Mouse (Mus musculus) forelimb bud, embryonic 11.5 days (tissue): ENCODE data around the gene Btg3.

Source experiments
- DNase-seq: peaks from one replicate; pipeline ENCODE4 v3.0.0-alpha.2; 2012; ENCODE audit warnings: low read depth, low spot score

Btg3 gene

GRCm38 (mm10) chr16:78346662-78347327 is 30.2 kb downstream of the Btg3 start:
- no peak for DNase-seq

- peak; percentile 38 for DNase-seq
These were observed 33.2 kb downstream of the Btg3 start for GRCm38 (mm10) chr16:78343792-78344191.

DNA sequence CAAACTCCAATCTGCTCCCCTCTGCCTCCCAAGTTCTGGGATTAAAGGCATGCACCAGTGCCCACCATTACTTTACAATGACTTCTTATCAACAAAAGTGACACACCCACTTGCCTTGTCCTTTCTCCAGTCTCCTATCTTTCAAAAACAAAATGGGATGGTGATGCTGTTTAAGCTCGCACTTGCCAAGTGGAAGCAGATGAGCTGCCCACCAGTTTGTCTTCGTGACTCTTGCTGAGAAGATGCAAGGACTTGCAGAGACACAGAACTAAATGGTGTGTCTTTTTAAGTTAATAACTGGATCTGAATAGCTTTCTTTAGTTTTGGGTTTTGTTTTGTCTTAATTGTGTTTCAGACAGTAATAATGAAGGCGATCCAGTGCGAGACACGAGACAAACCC is 34.2 kb downstream of the Btg3 start:
- DNase-seq: no peak

GRCm38 (mm10) chr16:78341356-78341755 is 35.6 kb downstream of the Btg3 start:
- no peak for DNase-seq

GRCm38 (mm10) chr16:78337226-78337625 is 39.8 kb downstream of the Btg3 start:
- DNase-seq: no peak

- no peak for DNase-seq
These were observed 49.0 kb downstream of the Btg3 start for GRCm38 (mm10) chr16:78327999-78328398.

DNA sequence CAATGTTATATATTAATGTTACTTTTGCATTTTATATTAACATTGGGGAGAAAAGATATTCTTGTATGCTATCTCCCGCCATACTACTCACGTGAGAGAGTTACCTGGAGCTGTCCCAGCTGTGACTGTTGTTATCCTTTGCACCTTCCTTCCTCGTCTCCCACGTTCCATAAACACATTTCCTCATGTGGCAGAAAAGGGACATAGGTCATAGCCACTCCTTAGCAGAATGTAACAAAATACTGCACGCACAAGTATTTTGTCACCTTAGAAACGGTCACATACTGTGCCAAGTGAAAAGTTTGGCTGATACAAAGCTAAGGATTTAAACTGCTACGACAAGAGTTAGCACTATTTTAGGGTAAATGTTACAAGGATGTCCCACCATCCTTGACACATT is 49.4 kb downstream of the Btg3 start:
- no peak for DNase-seq

DNA sequence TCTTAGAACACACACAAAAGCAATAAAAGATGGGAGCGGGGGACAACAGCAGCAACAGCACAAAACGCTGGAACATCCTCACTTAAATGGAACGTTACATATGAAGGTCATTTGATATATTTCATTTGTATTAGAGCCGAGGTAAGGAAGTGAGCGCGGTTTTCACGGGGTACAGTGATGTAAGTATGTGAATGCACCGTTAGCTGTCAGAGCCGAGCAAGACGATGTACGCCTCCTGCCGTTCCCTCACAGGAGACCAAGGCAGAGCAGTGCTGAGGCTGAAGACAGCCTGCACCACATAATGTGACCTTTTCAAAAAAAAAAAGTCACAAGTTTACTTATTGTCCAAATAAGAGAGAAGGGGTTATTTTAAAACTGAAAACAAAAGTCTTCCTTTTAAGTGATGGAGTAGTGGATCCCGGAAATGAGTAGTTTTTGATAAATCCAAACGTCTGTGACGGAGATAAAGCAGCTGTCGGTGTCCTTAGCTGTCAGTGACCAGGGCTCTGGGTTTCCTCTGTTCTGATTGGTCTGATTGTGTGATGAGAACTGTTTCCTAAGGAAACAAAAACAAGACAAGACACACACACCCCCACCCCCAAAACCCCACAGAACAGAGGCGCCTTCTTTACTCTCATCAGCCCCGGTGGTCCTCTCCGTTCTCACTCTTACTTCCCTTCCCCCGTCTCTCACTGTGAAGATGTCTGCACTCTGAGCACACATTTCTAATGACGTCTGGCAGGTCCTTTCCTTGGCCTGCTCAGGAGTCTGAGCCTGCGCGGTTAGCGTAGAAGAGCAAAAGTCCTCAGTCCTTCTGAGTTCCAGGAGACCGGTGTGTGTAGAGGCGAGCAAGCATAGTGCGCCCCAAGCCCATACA is 50.8 kb downstream of the Btg3 start:
- DNase-seq: no peak

DNA sequence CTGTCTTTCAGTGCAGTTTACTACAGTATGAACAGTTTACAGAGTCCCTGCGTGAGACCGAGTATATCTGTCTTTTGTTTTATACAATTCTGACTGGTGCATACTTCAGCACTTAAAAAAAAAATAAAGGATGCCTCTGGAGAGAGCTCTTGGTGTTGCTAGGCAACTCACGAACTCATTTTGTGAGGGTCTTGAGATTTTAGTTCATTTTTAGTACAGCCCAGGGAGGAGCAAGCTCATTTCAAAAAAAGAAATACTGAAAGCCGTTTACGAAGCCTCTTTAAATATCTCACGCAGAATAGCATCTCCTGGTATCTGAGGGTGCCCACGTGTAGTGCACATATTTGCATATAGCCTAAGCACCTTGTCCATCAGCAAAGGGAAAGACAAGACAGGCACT is 54.9 kb downstream of the Btg3 start:
- no peak for DNase-seq

- no peak for DNase-seq
These were observed 55.4 kb downstream of the Btg3 start for GRCm38 (mm10) chr16:78321559-78321958.

DNA sequence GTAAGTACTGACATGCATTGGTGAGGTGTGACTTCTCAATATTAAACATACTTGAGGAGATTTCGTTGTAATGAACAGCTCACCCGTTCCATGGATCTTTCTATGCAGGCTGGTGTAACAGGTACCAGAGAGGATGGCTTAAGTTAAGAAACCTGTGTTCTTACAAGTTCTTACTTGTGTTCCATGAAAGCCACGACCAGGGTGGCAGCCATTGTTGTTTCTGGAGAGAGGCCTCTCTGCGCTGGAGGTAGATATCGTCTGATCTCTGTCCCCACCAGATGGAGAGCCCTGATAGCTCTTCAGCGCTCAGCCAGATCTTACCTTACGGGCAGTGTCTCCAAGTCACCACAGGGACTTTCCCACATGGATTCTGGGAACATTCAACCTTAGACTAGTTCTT is 57.3 kb downstream of the Btg3 start:
- DNase-seq: no peak

DNA sequence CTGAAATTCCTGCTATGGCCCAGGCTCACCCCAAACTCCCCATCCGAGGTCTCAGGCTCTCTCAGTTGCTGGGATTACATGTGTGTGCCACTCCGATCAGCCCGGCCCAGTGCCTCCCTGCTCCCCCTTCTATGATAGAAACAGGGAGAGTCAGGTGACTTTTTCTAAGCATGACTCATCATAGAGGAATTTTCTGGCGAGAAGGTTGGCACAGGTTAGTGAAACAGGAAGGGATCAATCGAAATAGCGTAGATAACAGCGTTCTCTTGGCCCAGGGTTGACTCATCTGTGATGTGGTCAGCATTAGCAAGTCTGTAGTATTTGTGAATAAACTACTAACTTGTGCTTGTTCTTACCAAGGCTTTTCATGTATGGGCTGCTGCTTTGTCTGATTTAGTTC is 59.0 kb downstream of the Btg3 start:
- no peak for DNase-seq

GRCm38 (mm10) chr16:78316849-78317248 is 60.1 kb downstream of the Btg3 start:
- DNase-seq: peak; percentile 9

- DNase-seq: no peak
These were observed 63.0 kb downstream of the Btg3 start for GRCm38 (mm10) chr16:78314026-78314425.

GRCm38 (mm10) chr16:78313135-78313887 is 63.7 kb downstream of the Btg3 start:
- no peak for DNase-seq

GRCm38 (mm10) chr16:78309258-78309657 is 67.7 kb downstream of the Btg3 start:
- no peak for DNase-seq

DNA sequence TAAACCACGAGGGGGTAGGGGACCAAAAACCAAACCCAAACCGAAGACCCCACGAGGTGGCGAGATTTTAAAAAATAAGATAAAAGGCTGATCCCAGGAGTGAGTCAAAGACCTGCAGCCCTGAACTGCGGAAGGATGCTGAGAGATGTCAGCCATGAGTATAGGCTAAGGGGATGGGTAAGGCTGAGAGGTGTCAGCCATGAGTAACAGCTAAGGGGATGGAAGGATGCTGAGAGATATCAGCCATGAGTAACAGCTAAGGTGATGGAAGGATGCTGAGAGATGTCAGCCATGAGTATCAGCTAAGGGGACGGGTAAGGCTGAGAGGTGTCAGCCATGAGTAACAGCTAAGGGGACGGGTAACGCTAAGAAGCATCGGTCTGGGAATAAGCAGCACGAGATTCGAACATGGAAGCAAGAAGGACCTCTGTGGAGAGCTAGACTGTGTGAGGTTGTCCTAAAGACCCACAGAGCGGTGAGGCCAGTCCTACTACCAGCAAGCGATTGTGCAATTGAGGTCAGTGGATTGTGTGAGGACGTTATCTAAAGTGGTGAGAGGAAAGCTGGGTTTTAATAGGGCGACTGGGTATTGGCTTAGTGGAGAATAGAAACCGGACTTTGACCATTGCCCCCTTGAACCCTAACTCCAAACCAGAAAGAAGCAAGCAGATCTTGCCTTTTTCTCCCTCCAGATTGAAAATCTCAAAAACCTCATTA is 69.4 kb downstream of the Btg3 start:
- DNase-seq: no peak

- DNase-seq: no peak
These were observed 70.4 kb downstream of the Btg3 start for GRCm38 (mm10) chr16:78306606-78307005.

DNA sequence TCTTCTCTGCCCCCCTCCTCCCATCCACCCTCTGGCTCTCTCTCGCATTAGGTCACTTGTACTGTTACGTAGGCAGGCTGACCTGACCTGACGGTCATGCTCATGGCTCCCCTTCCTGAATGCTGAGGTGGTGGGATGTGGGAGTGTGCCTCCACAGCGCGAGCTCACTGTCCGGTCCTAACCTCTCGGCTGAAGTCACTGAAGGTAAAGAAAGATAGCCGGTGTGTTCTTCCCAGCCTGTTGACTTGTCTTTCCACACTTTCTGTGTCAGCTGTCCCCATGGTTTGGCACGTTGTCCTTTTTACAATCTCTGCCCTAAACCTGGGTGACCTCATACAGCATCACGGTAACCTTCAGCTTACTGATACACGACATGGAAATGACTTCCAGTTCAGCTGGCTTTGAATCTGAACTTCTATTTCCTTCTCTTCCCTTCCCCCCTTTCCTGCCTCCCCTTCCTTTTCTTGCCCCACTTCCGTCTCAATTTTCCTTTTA is 71.3 kb downstream of the Btg3 start:
- no peak for DNase-seq

- DNase-seq: peak; percentile 3
These were observed 74.3 kb downstream of the Btg3 start for GRCm38 (mm10) chr16:78302678-78303050.

GRCm38 (mm10) chr16:78301831-78302677 is 74.9 kb downstream of the Btg3 start:
- DNase-seq: peak; percentile 14
